ENCODE assay signal across 9 mouse cellular contexts in the genomic region with DNA sequence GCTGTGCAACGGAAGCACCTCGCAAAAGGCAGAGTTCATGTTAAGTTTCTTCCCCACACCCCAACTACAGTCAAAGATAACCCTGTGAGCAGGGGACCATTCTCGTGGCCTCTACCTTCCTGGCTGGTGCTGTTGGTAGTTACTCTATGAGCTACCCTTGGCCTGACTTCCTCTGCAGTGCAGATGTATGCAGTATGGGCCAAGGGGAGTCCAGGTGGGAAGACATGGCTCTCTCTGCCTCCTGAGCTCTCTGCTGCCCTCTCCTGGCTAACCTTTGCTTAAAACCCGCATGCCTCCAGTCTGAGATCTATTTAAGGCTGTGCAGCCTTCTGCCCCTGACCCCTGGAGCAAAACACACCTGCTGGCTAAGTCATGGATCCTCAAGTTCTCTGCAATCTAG. TPM values are rescaled to one million over a fixed set of nuclear protein-coding genes. Genes with fewer than 3 reads are reported as not detected.
DNase-seq lines count a peak whose midpoint lies in the region; ATAC-seq and TF ChIP-seq lines count a peak whose summit lies in the region.
"Had no signal": no experiment of that assay in that cellular context is flagged by ENCODE, and none has a peak within 500 bp of the region (broad histone marks: within the 10 kb centered on the region; RNA-seq: fewer than 3 reads in every experiment).

No protein-coding gene starts in this region.

- intact Hi-C loops in left cerebral cortex, postnatal 10 days (cut with DNase I) = no loop called here

- 71% methylated on average over 4 of the region's 4 CpGs for WGBS in kidney, adult 2 months
- 74% methylated on average over 4 of the region's 4 CpGs for WGBS in forebrain, embryonic 14.5 days

- no peaks in the 10 kb centered on the region for H3K4me1 ChIP-seq in kidney, adult 2 months (ENCODE audit: control insufficient read depth, insufficient read depth, low read length)
- no peaks in the 10 kb centered on the region for H3K4me1 ChIP-seq in MEL (ENCODE audit: control insufficient read depth in 1 of 2, insufficient read depth in 2 of 2, low read length in 2 of 2)
- H3K4me1 ChIP-seq in forebrain, embryonic 14.5 days (ENCODE audit: control insufficient read depth, insufficient read depth, low read length) = no peaks in the 10 kb centered on the region

- peak; percentile 61 for TF ChIP-seq CTCF in kidney, adult 2 months (conservative IDR thresholded peaks at IDR 0.05; ENCODE audit: insufficient read depth, insufficient read length, low read depth, low read length)
- peak; percentile 31 to 39 (median 31) for TF ChIP-seq CTCF in MEL (IDR thresholded peaks at IDR 0.05 in 2 of 3, conservative IDR thresholded peaks at IDR 0.05 in 1 of 3; ENCODE audit: control insufficient read depth in 1 of 3, insufficient read depth in 1 of 3, low read depth in 2 of 3, low read length in 3 of 3, poor library complexity in 1 of 3, severe bottlenecking in 1 of 3)

- DNase-seq in kidney, adult 2 months = peak; percentile 13
- no peak for DNase-seq in kidney, adult 11 months
- DNase-seq in MEL (ENCODE audit: low read depth, low spot score) = peak; percentile 13
- DNase-seq in embryo, embryonic 11.5 days (ENCODE audit: low read depth, low spot score) = peak; percentile 9
- DNase-seq in retina, embryonic 14.5 days (ENCODE audit: low spot score) = peak; percentile 50
- DNase-seq in left cerebral cortex, postnatal 10 days (ENCODE audit: extremely low spot score in 1 of 2, low spot score in 2 of 2) = no peak
- DNase-seq in layer of hippocampus, adult 9-10 months (ENCODE audit: low spot score) = no peak
- DNase-seq in forebrain, embryonic 14.5 days (ENCODE audit: low spot score) = no peak

- no peak overlapping the region for H3K9ac ChIP-seq in MEL (ENCODE audit: control insufficient read depth, low read depth, low read length, poor library complexity, severe bottlenecking)
- H3K9ac ChIP-seq in forebrain, embryonic 14.5 days (ENCODE audit: low read length) = no peak overlapping the region

- H3K27ac ChIP-seq in kidney, adult 2 months (ENCODE audit: insufficient read depth, low read depth, low read length) = no peak overlapping the region
- H3K27ac ChIP-seq in MEL (ENCODE audit: control insufficient read depth, low read depth, low read length) = no peak overlapping the region
- no peak overlapping the region for H3K27ac ChIP-seq in forebrain, embryonic 14.5 days (ENCODE audit: low read depth, low read length)

- TF ChIP-seq RAD21 in MEL (IDR thresholded peaks at IDR 0.05; ENCODE audit: low read depth, low read length) = no peak

- H3K4me3 ChIP-seq in kidney, adult 2 months (ENCODE audit: insufficient read depth, low read depth, low read length) = no peak overlapping the region
- no peak overlapping the region for H3K4me3 ChIP-seq in MEL (ENCODE audit: control insufficient read depth in 1 of 2, insufficient read depth in 1 of 2, low read depth in 2 of 2, low read length in 2 of 2)
- no peak overlapping the region for H3K4me3 ChIP-seq in forebrain, embryonic 14.5 days (ENCODE audit: low read depth, low read length)

- H3K4me2 ChIP-seq in forebrain, embryonic 14.5 days (ENCODE audit: low read length) = no peak overlapping the region

- no peaks in the 10 kb centered on the region for H3K36me3 ChIP-seq in kidney, adult 2 months (ENCODE audit: control insufficient read depth, insufficient read depth, low read length)
- H3K36me3 ChIP-seq in MEL (ENCODE audit: control insufficient read depth in 1 of 2, insufficient read depth in 2 of 2, low read length in 2 of 2) = no peaks in the 10 kb centered on the region
- no peaks in the 10 kb centered on the region for H3K36me3 ChIP-seq in forebrain, embryonic 14.5 days (ENCODE audit: control insufficient read depth, insufficient read depth, low read length)

- TF ChIP-seq EP300 in MEL (IDR thresholded peaks at IDR 0.05; ENCODE audit: low read depth in 1 of 2, low read length in 2 of 2) = no peak

- no peak for TF ChIP-seq POLR2A in kidney, adult 2 months (IDR thresholded peaks at IDR 0.05; ENCODE audit: low read depth, low read length)
- no peak for TF ChIP-seq POLR2A in MEL (IDR thresholded peaks at IDR 0.05; ENCODE audit: control insufficient read depth in 1 of 2, insufficient read depth in 1 of 2, low read depth in 1 of 2, low read length in 2 of 2, poor library complexity in 1 of 2)

- no peak for ATAC-seq in forebrain, embryonic 14.5 days

- H3K9me3 ChIP-seq in MEL (replicated peaks; ENCODE audit: insufficient read depth, low read length) = no peaks in the 10 kb centered on the region
- H3K9me3 ChIP-seq in forebrain, embryonic 14.5 days (replicated peaks; ENCODE audit: control insufficient read depth, low read length) = no peaks in the 10 kb centered on the region

- no peaks in the 10 kb centered on the region for H3K79me2 ChIP-seq in MEL (ENCODE audit: control insufficient read depth, insufficient read depth, low read length, poor library complexity)

- no peaks in the 10 kb centered on the region for H3K27me3 ChIP-seq in kidney, adult 2 months (replicated peaks; ENCODE audit: control insufficient read depth, insufficient read depth, low read length)
- H3K27me3 ChIP-seq in MEL (ENCODE audit: control insufficient read depth in 1 of 2, insufficient read depth in 2 of 2, low read length in 2 of 2) = no peaks in the 10 kb centered on the region
- no peaks in the 10 kb centered on the region for H3K27me3 ChIP-seq in forebrain, embryonic 14.5 days (replicated peaks; ENCODE audit: control insufficient read depth, insufficient read depth, low read length)

TF ChIP-seq in MEL, 35 proteins besides CTCF, POLR2A, EP300 and RAD21:
- no peak for TF ChIP-seq MYB (IDR thresholded peaks at IDR 0.05; ENCODE audit: low read depth, low read length)
- no peak for TF ChIP-seq ZC3H11A (IDR thresholded peaks at IDR 0.05; ENCODE audit: low read depth, low read length)
- no peak for TF ChIP-seq ZMIZ1 (IDR thresholded peaks at IDR 0.05; ENCODE audit: low read depth, low read length)
- no peak for TF ChIP-seq POLR2AphosphoS2 (IDR thresholded peaks at IDR 0.05; ENCODE audit: low read length)
- TF ChIP-seq CHD2 (IDR thresholded peaks at IDR 0.05; ENCODE audit: low read length) = no peak

RNA-seq across cellular contexts. Expression of a gene that starts 10.2 kb away (rescaled TPM):
- polyA plus RNA-seq in kidney, adult 2 months (2012; rRNA removed) = 0.18 and 0.33 TPM in 2 replicates
- total RNA-seq in MEL (2012; rRNA removed) = not detected in 2 replicates
- polyA plus RNA-seq in MEL (2012; ENCODE audit: insufficient read depth in 1 of 2, insufficient read length in 2 of 2, low read depth in 1 of 2, low replicate concordance in 2 of 2, missing spikeins in 1 of 2) = not detected
- total RNA-seq in left cerebral cortex, postnatal 10 days (2021) = not detected
- polyA plus RNA-seq in forebrain, embryonic 14.5 days (2014; fragmentation: Nextera tagmentation; extraction: Ambion mirVana) = 0.07 TPM in 1 of 2 replicates, not detected in the other
- polyA plus RNA-seq: neural tube, embryonic 14.5 days had no signal

RNA-seq across cellular contexts. Expression of a gene that starts 34.1 kb away (rescaled TPM):
- polyA plus RNA-seq in kidney, adult 2 months (2012; rRNA removed) = 0.61 and 0.91 TPM in 2 replicates
- not detected in 2 replicates for total RNA-seq in MEL (2012; rRNA removed)
- under 1 TPM in 1 of 2 experiments, not detected in 1; 0.58 TPM for polyA plus RNA-seq in MEL (2012; ENCODE audit: insufficient read depth in 1 of 2, insufficient read length in 2 of 2, low read depth in 1 of 2, low replicate concordance in 2 of 2, missing spikeins in 1 of 2)
- under 1 TPM; 0.43 to 0.58 TPM for total RNA-seq in left cerebral cortex, postnatal 10 days (2021)
- polyA plus RNA-seq in forebrain, embryonic 14.5 days (2014; fragmentation: Nextera tagmentation; extraction: Ambion mirVana) = 0.73 and 1.0 TPM in 2 replicates

RNA-seq across cellular contexts. Expression of a gene that starts 45.0 kb away (rescaled TPM):
- 0.72 TPM in 1 of 2 replicates, not detected in the other for polyA plus RNA-seq in kidney, adult 2 months (2012; rRNA removed)
- total RNA-seq in MEL (2012; rRNA removed) = not detected in 2 replicates
- polyA plus RNA-seq in MEL (2012; ENCODE audit: insufficient read depth in 1 of 2, insufficient read length in 2 of 2, low read depth in 1 of 2, low replicate concordance in 2 of 2, missing spikeins in 1 of 2) = not detected
- not detected for total RNA-seq in left cerebral cortex, postnatal 10 days (2021)
- not detected in 2 replicates for polyA plus RNA-seq in forebrain, embryonic 14.5 days (2014; fragmentation: Nextera tagmentation; extraction: Ambion mirVana)
- polyA plus RNA-seq: neural tube, embryonic 14.5 days had no signal

Comparison
In these comparisons a context has a peak if more than half of its experiments do, and no peak if none do; other contexts are left out.
1. DNase-seq: peak in kidney, adult 2 months (single experiment), MEL (single experiment), embryo, embryonic 11.5 days (single experiment) and retina, embryonic 14.5 days (single experiment); none in kidney, adult 11 months (single experiment), left cerebral cortex, postnatal 10 days (0 of 2), layer of hippocampus, adult 9-10 months (single experiment) and forebrain, embryonic 14.5 days (single experiment).